Comparison of ENCODE assay signal across 8 mouse cellular contexts in genomic region chr5:148419112-148419526, GRCm38 (mm10). TPM values are rescaled to one million over a fixed set of nuclear protein-coding genes. Genes with fewer than 3 reads are reported as not detected.
DNase-seq lines count a peak whose midpoint lies in the region; ATAC-seq lines count a peak whose summit lies in the region.

No protein-coding gene starts in this region.

- no peak overlapping the region for H3K9ac ChIP-seq in hindbrain, embryonic 14.5 days
- H3K9ac ChIP-seq in hindbrain, embryonic 16.5 days (ENCODE audit: low read depth, low read length): no peak overlapping the region
- H3K9ac ChIP-seq in forebrain, embryonic 12.5 days: no peak overlapping the region

- no peak for ATAC-seq in hindbrain, embryonic 14.5 days (ENCODE audit: low FRiP score)
- ATAC-seq in hindbrain, embryonic 16.5 days: no peak
- no peak for ATAC-seq in forebrain, embryonic 12.5 days (ENCODE audit: low FRiP score)

- H3K27ac ChIP-seq in hindbrain, embryonic 14.5 days: no peak overlapping the region
- H3K27ac ChIP-seq in hindbrain, embryonic 16.5 days (ENCODE audit: low read depth, low read length): no peak overlapping the region
- no peak overlapping the region for H3K27ac ChIP-seq in forebrain, embryonic 12.5 days

- no peaks in the 10 kb centered on the region for H3K27me3 ChIP-seq in hindbrain, embryonic 14.5 days (ENCODE audit: control insufficient read depth, insufficient read depth, low read length)
- H3K27me3 ChIP-seq in hindbrain, embryonic 16.5 days (replicated peaks; ENCODE audit: control insufficient read depth, insufficient read depth, low read length): no peaks in the 10 kb centered on the region
- H3K27me3 ChIP-seq in forebrain, embryonic 12.5 days: no peaks in the 10 kb centered on the region

- DNase-seq in hindbrain, embryonic 14.5 days (ENCODE audit: low spot score): peak; percentile 44
- peak; percentile 45 for DNase-seq in A20 (ENCODE audit: low read depth, low spot score)
- DNase-seq in adrenal gland, adult 2 months: peak; percentile 59
- peak; percentile 82 for DNase-seq in induced T-regulatory cell, adult 2 months (ENCODE audit: low read depth)
- DNase-seq in naive thymus-derived CD4-positive, alpha-beta T cell, adult 2 months (ENCODE audit: low read depth): peak; percentile 61
- no peak for DNase-seq in c-Kit-positive CD71-positive TER-119-positive erythroid progenitor cells, embryonic 14.5 days (ENCODE audit: low spot score)

- no peaks in the 10 kb centered on the region for H3K9me3 ChIP-seq in hindbrain, embryonic 14.5 days (ENCODE audit: control insufficient read depth, low read length)
- H3K9me3 ChIP-seq in hindbrain, embryonic 16.5 days (ENCODE audit: control insufficient read depth, low read length): no peaks in the 10 kb centered on the region
- H3K9me3 ChIP-seq in forebrain, embryonic 12.5 days: no peaks in the 10 kb centered on the region

- no peak overlapping the region for H3K4me2 ChIP-seq in hindbrain, embryonic 14.5 days (replicated peaks)
- no peak overlapping the region for H3K4me2 ChIP-seq in hindbrain, embryonic 16.5 days (ENCODE audit: low read length)
- H3K4me2 ChIP-seq in forebrain, embryonic 12.5 days: no peak overlapping the region

- 69% methylated on average over 9 of the region's 9 CpGs for WGBS in hindbrain, embryonic 14.5 days
- WGBS in hindbrain, embryonic 16.5 days: 68% methylated on average over 9 of the region's 9 CpGs
- whole genome bisulfite sequencing in forebrain, embryonic 12.5 days: 78% methylated on average over 9 of the region's 9 CpGs

- H3K4me1 ChIP-seq in hindbrain, embryonic 14.5 days (replicated peaks; ENCODE audit: control insufficient read depth, insufficient read depth, low read length): no peaks in the 10 kb centered on the region
- no peaks in the 10 kb centered on the region for H3K4me1 ChIP-seq in hindbrain, embryonic 16.5 days (ENCODE audit: control insufficient read depth, insufficient read depth, low read depth, low read length)
- H3K4me1 ChIP-seq in forebrain, embryonic 12.5 days: no peaks in the 10 kb centered on the region

- H3K4me3 ChIP-seq in hindbrain, embryonic 14.5 days (replicated peaks; ENCODE audit: low read length): no peak overlapping the region
- no peak overlapping the region for H3K4me3 ChIP-seq in hindbrain, embryonic 16.5 days (ENCODE audit: low read length)
- H3K4me3 ChIP-seq in forebrain, embryonic 12.5 days (replicated peaks): no peak overlapping the region

- no peaks in the 10 kb centered on the region for H3K36me3 ChIP-seq in hindbrain, embryonic 14.5 days (replicated peaks; ENCODE audit: control insufficient read depth, insufficient read depth)
- H3K36me3 ChIP-seq in hindbrain, embryonic 16.5 days (ENCODE audit: control insufficient read depth, insufficient read depth, low read length): no peaks in the 10 kb centered on the region
- H3K36me3 ChIP-seq in forebrain, embryonic 12.5 days (replicated peaks): no peaks in the 10 kb centered on the region

RNA-seq across cellular contexts. Expression of gene Slc7a1, which starts 19.4 kb away (rescaled TPM):
- 58.4 and 59.0 TPM in 2 replicates for polyA plus RNA-seq in hindbrain, embryonic 14.5 days (2014; fragmentation: Nextera tagmentation; extraction: Ambion mirVana)
- 39.0 and 48.5 TPM in 2 replicates for polyA plus RNA-seq in hindbrain, embryonic 16.5 days (2015; fragmentation: Nextera tagmentation; extraction: Ambion mirVana)
- total RNA-seq in adrenal gland, adult 2 months (2021): 10 to 100 TPM; 72.9 to 82.5 TPM
- polyA plus RNA-seq in adrenal gland, adult 2 months (2012; rRNA removed): 19.1 and 30.8 TPM in 2 replicates
- polyA plus RNA-seq in forebrain, embryonic 12.5 days (2016; fragmentation: Nextera tagmentation; extraction: Ambion mirVana): 18.4 and 23.3 TPM in 2 replicates
